Mouse (Mus musculus): ENCODE measurements at regions not wholly inside any gene's neighbourhood (a gene's known extent, or its start where the extent isn't known, plus 50 kb on each side); places are given as distances from the start of the nearest gene placed in this dataset.

DNA sequence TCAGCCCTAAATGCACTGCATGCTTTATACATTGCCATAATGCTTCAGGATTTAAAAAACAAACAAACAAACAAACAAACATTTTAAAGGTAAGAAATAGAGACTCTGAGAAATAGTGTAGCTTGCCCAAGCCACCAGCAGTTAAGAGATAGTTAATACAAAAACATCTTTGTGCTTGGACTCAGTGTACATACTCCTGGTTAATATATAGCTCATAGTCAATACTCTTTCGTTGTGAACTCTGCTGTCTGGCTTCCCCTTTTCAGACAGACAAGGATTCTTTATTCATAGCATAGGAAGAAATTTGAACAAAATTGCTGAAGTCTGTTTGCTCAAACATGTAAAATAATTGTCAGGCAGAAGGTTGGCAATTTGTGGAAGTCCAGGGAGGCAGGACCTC is 69.3 kb upstream of the Fggy start:
- Histone ChIP-seq H3K4me1 (ENCODE audit: control insufficient read depth in 1 of 2, insufficient read depth in 2 of 2) (no peaks in the 10 kb centered on the region; a peak in 1 of 4 replicates), H3K9me3 (replicated peaks; ENCODE audit: low read length) (no peaks in the 10 kb centered on the region), H3K9ac (ENCODE audit: insufficient read depth, low read depth) (no peak overlapping the region), H3K4me3 (replicated peaks in 1 of 3; ENCODE audit: low read depth in 2 of 3, low read length in 2 of 3, poor library complexity in 1 of 3) (no peak overlapping the region), H3K27me3 (replicated peaks) (no peaks in the 10 kb centered on the region), H3K36me3 (replicated peaks in 1 of 2; ENCODE audit: control insufficient read depth in 1 of 2, insufficient read depth in 1 of 2, low read length in 1 of 2) (no peaks in the 10 kb centered on the region), H3K79me2 (replicated peaks; ENCODE audit: control insufficient read depth, extremely low read depth, insufficient read depth, poor library complexity, severe bottlenecking) (no peaks in the 10 kb centered on the region), H3K27ac (ENCODE audit: insufficient read depth, low read depth) (no peak overlapping the region), H3K4me2 (ENCODE audit: insufficient read depth, low read depth, poor library complexity, severe bottlenecking) (no peak overlapping the region)
- dilution Hi-C loops (cut with MboI; ENCODE audit: extremely low pct_ligation_motif_present, extremely low pct_unique_long_range_greater_than_20kb, low sequenced_read_pairs) (no loop called here), in situ Hi-C loops (cut with MboI; ENCODE audit: low pct_ligation_motif_present, low pct_unique_long_range_greater_than_20kb, low sequenced_read_pairs) (no loop called here)
- TF ChIP-seq MXI1 (IDR thresholded peaks at IDR 0.05; ENCODE audit: low read depth, low read length) (no peak), E2F4 (IDR thresholded peaks at IDR 0.05; ENCODE audit: insufficient replicate concordance, low read depth, low read length) (no peak), MAFK (IDR thresholded peaks at IDR 0.05; ENCODE audit: insufficient replicate concordance, low read length) (no peak), GABPA (IDR thresholded peaks at IDR 0.05; ENCODE audit: insufficient replicate concordance, low read depth, low read length) (no peak), CHD1 (IDR thresholded peaks at IDR 0.05; ENCODE audit: low read depth, low read length) (no peak), NRF1 (IDR thresholded peaks at IDR 0.05; ENCODE audit: low read depth, low read length) (no peak)
- DNase-seq (ENCODE audit: extremely low read depth), result no peak

GRCm38 (mm10) chr4:95489059-95489458 is 68.2 kb upstream of the Fggy start:
- H3K9ac ChIP-seq (ENCODE audit: insufficient read depth, low read depth), result no peak overlapping the region
- H3K27me3 ChIP-seq (replicated peaks), result no peaks in the 10 kb centered on the region
- DNase-seq (ENCODE audit: extremely low read depth), result no peak
- no peak for TF ChIP-seq HCFC1 (IDR thresholded peaks at IDR 0.05; ENCODE audit: low read depth, low read length)
- no peak for TF ChIP-seq E2F4 (IDR thresholded peaks at IDR 0.05; ENCODE audit: insufficient replicate concordance, low read depth, low read length)
- no peak for TF ChIP-seq MXI1 (IDR thresholded peaks at IDR 0.05; ENCODE audit: low read depth, low read length)
- no peak for TF ChIP-seq UBTF (IDR thresholded peaks at IDR 0.05; ENCODE audit: low read depth, low read length)
- no peak for TF ChIP-seq CTCF (conservative IDR thresholded peaks at IDR 0.05 in 1 of 2, IDR thresholded peaks at IDR 0.05 in 1 of 2; ENCODE audit: low read depth in 2 of 2, low read length in 2 of 2)
- TF ChIP-seq MAX (IDR thresholded peaks at IDR 0.05; ENCODE audit: low read length), result no peak
- TF ChIP-seq NELFE (IDR thresholded peaks at IDR 0.05; ENCODE audit: low read depth, low read length), result no peak
- TF ChIP-seq BHLHE40 (IDR thresholded peaks at IDR 0.05; ENCODE audit: low read depth, low read length), result no peak
- no peak for TF ChIP-seq IRF4 (IDR thresholded peaks at IDR 0.05; ENCODE audit: low read depth, low read length)
- TF ChIP-seq POLR2AphosphoS2 (IDR thresholded peaks at IDR 0.05; ENCODE audit: low read depth, low read length), result no peak
- TF ChIP-seq GABPA (IDR thresholded peaks at IDR 0.05; ENCODE audit: insufficient replicate concordance, low read depth, low read length), result no peak
- no peak for TF ChIP-seq USF1 (IDR thresholded peaks at IDR 0.05; ENCODE audit: low read depth, low read length)
- no peak for TF ChIP-seq JUN (IDR thresholded peaks at IDR 0.05; ENCODE audit: insufficient read depth, low read depth, low read length)
- TF ChIP-seq NRF1 (IDR thresholded peaks at IDR 0.05; ENCODE audit: low read depth, low read length), result no peak
- TF ChIP-seq RAD21 (IDR thresholded peaks at IDR 0.05; ENCODE audit: low read depth, low read length), result no peak
- H3K79me2 ChIP-seq (replicated peaks; ENCODE audit: control insufficient read depth, extremely low read depth, insufficient read depth, poor library complexity, severe bottlenecking), result no peaks in the 10 kb centered on the region
- H3K4me3 ChIP-seq (replicated peaks in 1 of 3; ENCODE audit: low read depth in 2 of 3, low read length in 2 of 3, poor library complexity in 1 of 3), result no peak overlapping the region
- H3K4me1 ChIP-seq (ENCODE audit: control insufficient read depth in 1 of 2, insufficient read depth in 2 of 2), result no peaks in the 10 kb centered on the region; a peak in 1 of 4 replicates
- no peaks in the 10 kb centered on the region for H3K36me3 ChIP-seq (replicated peaks in 1 of 2; ENCODE audit: control insufficient read depth in 1 of 2, insufficient read depth in 1 of 2, low read length in 1 of 2)
- dilution Hi-C loops (cut with MboI; ENCODE audit: extremely low pct_ligation_motif_present, extremely low pct_unique_long_range_greater_than_20kb, low sequenced_read_pairs) (no loop called here), in situ Hi-C loops (cut with MboI; ENCODE audit: low pct_ligation_motif_present, low pct_unique_long_range_greater_than_20kb, low sequenced_read_pairs) (no loop called here)
- H3K9me3 ChIP-seq (replicated peaks; ENCODE audit: low read length), result no peaks in the 10 kb centered on the region
- no peak overlapping the region for H3K4me2 ChIP-seq (ENCODE audit: insufficient read depth, low read depth, poor library complexity, severe bottlenecking)
- no peak overlapping the region for H3K27ac ChIP-seq (ENCODE audit: insufficient read depth, low read depth)
